Mouse (Mus musculus): ENCODE data around the gene Polr3f. TPM values are rescaled to one million over a fixed set of nuclear protein-coding genes. Genes with fewer than 3 reads are reported as not detected.

Gene Polr3f
- total RNA-seq (2022), result 10 to 100 TPM; 20.7 to 25.0 (median 23.7) TPM

DNA sequence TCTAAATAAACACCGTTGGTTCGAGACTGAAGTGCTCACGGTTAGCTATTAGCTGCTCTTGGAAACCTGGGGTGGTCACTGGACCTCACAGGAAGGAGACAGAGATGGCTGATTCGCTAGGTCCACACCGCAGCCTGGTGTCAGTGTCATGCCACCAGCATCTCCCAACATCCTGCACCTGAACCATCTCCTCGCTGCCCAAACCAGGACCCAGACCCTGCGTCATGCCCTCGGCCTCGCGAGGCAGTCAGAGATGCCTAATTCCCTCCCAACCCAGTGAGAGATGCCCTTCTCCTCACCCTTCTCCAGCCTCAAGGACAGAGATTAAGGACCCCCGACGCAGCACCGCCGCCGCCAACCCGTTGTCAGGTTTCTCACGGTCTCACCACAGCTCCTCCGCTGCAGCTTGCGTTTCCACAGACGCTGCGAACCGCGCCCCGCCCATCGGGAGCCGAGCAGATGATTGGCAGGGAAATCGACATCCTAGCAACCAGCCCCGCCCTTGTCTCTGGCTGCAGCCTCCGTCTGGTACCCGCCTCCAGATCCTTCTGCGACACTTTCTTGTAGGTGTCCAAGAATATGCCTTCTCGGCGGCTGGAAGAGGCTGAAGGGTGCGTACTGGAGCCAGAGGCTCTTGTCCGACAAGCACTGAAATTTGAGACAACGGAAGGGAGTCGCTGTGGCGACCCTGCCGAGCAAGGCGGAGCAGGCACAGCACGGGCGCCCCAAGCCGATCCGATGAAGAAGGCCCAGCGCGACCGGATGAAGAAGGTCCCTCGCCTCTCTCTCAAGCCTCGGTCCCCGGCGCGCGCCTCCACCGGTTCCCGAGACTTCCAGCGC, at the start of gene Polr3f, which contains the start of gene Dzank1:
Polr3f (plus strand) TSS at position 738 of the 840 bp plus-strand sequence.
Dzank1 (minus strand) TSS at position 434 of the 840 bp plus-strand sequence.
- DNase-seq (ENCODE audit: low spot score in 2 of 2), result peak; percentile 98

DNA sequence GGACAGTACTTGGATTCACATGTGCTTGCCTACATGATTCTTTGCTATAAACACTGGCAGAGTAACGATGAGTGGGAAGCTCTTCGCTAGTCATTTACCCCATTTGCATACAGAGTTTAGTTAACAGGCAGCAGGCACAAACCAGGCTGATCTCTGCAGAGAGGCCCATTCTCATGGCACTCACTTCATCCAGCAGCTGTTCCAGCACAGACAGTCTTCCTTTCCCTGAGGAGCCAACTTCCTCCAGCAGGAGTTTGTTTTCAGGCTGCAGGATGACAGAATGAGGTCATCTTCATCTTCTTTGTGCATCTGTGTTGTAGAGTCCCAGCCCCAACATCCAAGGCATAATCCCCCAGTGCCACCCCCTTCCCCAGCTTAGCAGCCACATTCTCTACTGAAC, 48.1 kb upstream of the Polr3f start:
- DNase-seq (ENCODE audit: low spot score in 2 of 2), result peak in 1 of 2 experiments; percentile 69

DNA sequence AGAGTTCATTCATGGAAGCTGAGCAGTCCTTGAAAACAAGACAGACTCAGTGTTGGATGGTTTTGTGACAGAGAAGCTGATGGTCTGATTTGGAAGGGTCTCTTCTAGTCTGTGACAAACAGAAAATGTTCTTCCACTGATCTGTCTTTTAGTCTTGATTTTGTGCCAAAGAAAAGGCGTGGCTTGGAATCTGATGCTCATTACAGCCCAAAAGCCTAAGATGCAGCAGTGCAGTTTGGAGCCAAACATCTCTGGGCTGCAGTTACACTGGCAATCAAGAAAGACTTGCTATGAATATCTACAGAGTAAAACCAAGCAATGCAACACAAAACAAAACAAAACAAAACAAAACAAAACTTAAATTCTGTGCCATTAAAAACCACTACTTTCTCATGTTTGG, 43.4 kb upstream of the Polr3f start:
- no peak for DNase-seq (ENCODE audit: low spot score in 2 of 2)

DNA sequence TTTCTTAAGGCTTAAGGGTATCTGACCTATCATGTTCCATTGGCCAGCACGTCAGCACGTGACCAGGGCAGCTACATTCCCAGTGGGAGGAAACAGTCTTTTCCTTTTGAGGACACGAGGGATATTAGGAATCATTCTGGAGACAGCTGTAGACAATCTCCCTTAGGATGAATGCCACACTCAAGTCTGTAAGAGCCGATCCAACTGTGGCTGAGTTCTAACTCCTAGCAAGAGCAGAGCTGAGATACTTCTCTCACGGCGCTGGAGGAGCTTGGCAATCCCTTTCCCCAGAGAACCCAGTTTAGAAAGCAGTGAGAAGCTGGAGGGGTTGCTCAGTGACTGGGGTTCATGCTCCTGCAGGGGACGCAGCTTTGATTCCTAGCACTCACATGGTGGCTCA, 42.1 kb upstream of the Polr3f start:
- no peak for DNase-seq (ENCODE audit: low spot score in 2 of 2)

DNA sequence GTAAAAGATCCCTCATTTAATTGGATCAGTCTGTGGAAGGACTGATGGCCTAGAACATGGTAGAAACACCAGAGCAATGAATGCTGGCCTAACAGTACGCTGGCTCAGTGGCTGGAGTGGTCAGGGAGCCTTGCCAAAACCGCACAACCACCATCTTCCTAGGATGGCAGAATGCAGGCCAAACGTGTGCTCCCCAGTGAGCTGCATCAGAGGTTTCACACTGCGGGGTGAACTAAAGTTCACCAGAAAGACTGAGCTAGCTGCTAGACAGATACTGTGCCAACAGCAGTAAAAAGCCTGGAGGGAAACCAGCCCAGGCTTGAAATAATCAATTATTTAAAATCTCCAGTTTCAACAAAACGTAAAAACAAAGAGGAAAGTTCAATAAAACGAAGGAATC, 40.0 kb upstream of the Polr3f start:
- no peak for DNase-seq (ENCODE audit: low spot score in 2 of 2)

DNA sequence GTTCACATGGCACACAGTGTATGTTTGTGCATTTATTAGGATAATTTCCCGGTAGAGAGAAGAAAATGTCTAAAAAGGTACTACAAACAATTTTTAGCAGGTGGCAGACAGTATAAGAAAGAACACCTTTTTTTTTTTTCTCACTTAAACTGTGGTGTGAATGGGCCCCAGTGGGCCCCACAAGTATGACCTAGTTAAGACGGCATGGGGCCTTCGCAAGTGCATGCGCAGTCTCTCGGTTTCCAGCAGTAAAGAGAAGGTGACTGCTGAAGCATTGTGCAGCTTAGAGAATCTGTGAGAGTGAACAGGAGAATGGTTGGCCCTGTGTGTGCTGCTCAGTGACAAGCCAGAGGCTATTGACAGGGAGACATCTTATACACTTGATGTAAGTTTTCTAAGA, 38.2 kb upstream of the Polr3f start:
- no peak for DNase-seq (ENCODE audit: low spot score in 2 of 2)

DNA sequence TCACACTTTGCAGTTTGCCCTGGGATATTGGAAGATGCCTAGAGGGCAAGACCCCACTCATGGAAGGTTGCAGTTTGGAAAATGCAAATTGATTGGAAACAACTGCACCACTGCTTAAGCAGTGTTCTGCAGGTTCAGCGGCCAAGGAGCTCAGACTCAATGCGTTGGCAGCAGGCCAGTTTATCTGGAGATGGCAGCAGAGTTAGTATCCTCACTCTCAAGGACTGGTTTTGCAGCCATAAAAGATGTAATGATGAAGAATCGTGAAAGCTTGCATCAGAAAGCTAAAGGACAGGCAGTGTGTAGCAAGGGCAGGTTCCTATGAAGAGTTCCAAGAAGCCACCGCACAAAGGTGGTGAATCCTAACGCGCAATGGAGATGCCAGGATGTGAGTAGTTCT, 25.4 kb upstream of the Polr3f start:
- no peak for DNase-seq (ENCODE audit: low spot score in 2 of 2)

DNA sequence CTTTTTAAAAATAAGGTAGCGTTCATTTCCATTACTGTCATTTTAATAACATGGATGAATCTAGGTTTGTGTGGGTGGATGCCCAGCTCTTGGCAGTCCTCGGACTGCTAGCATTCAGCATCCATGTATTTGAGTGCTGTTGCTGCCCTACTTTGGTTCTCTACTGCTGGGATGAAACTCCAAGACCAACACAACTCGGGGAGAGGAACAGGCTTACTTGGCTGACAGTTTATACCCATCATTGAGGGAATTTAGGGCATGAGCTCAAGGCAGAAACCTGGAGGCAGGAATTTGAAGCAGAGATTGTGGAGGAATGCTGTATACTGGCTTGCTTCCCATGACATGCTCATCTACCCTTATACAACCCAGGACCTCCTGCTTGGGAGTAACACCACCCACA, 12.9 kb upstream of the Polr3f start:
- DNase-seq (ENCODE audit: low spot score in 2 of 2), result no peak

DNA sequence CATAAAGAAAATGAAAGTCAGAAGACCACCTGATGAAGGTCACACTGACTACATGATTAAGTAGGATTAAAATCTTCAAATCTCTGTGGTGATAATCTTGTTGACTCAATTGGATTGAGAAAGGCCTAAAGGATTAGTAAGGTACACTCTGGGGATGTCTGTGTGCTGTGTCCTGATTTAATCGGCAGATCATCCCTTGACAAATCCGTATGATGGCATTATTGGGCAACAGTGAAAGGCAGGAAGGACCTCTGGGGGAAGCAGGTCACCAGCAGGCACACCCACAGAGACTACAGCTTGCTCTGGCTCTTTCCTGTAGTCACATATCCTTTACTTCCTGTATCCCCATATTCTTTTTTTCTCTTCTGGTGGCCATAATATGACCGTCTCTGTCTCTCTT, 7.7 kb upstream of the Polr3f start:
- no peak for DNase-seq (ENCODE audit: low spot score in 2 of 2)

DNA sequence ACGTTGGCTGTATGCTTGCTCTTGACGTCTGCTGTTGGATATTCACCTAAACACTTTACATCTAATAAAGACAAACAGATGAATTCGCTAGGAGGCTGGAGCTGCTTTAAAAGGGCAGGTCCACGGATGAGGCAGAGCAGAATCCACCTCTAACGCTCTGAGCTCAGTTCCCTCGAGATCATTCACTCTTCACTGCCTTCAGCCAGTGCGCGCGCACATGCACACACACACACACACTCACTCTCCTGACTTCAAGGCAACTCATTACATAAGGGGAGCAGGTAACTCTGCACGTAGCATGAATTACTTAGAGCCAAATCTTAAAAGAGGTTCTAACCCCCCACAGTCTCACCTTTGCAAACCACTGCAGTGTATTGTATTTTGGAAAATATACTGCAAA, 1.7 kb upstream of the Polr3f start:
- DNase-seq (ENCODE audit: low spot score in 2 of 2), result no peak

DNA sequence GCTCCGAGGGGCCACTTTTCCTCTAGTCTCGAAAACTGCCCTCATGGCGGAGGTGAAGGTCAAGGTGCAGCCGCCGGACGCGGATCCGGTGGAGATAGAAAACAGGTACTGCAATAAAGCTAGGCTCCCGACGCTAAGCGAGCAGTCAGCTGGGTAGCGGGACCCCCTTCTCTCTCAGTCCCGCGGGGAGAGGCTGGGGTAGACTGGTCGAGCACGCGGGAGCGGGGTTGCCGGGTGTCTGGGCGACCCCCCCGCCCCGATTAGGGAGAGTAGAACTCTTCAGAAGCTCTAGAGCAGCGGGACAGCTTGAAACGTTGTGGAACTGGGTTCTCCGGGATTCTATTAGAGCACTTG, 280 bp downstream of the Polr3f start:
- no peak for DNase-seq (ENCODE audit: low spot score in 2 of 2)

DNA sequence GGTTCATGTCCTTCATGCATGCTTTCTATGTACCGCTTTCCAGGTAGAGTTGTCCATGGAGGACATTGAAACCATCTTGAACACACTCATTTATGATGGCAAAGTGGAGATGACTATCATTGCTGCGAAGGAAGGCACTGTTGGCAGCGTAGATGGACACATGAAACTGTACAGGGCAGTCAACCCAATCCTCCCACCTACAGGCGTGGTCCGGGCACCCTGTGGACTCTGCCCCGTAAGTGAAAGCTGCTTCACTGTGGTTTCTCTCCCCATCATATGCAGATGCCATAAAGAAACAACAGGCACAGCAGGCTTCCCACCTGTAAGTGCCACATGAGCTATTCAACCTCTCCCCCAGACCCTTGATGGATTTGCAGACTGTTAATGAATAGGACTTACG, 9.6 kb downstream of the Polr3f start:
- DNase-seq (ENCODE audit: low spot score in 2 of 2), result no peak

DNA sequence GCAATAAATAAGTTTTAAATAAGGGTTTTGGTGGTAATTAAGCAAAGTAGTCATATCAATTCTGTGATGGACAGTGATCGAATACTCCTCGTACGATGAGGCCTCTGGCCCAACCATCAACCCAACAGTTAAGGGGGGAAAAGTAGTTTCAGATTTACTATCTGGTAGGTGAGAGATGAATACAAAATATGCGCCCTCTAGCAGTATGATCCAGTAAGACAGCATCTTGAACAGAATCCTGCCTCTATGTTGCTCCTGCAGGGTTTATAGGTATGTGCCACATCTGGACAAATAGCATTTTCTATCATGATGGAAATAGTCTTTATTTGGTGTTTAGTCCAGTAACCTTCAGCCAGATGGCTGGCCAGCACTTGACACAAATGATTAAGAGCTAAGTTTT, 13.7 kb downstream of the Polr3f start:
- no peak for DNase-seq (ENCODE audit: low spot score in 2 of 2)

DNA sequence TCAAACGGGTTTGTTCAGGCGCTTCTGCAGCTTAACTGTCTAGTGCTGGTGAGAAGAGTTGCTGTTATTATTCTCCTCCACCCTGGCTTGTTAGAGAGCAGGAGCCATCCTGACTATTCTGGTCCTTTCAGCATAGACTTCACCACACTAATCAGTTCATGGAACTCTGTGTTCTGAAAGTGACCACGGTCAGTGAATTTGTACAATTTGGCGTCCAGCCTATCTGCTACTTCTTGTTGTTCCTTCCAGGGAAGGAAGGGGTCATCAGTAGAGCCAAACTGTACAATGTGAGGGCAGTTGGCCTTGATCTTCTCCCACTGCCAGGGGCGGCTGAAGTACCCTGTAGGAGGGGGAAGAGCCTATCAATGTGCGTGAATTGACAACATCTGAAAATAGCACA, 16.2 kb downstream of the Polr3f start:
- DNase-seq (ENCODE audit: low spot score in 2 of 2), result no peak

DNA sequence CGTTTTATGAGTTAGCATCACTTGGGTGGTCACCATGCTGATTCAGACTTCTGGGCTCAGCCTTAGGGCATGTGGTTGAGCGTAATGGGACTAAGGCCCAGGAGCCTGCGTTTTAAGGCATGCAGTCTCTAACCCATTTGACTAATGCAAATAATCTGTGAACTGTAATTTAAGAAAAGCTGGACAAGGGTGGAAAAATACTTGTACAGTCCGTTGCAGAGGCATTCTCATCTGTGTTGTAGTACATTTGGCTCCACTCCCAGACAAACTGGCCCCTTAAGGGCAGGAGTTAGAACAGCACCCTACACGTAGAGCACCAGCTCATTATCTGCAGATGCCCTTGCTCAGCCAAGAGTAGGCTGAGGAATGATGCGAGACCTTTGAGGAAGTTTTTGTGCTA, 17.1 kb downstream of the Polr3f start:
- DNase-seq (ENCODE audit: low spot score in 2 of 2), result no peak

DNA sequence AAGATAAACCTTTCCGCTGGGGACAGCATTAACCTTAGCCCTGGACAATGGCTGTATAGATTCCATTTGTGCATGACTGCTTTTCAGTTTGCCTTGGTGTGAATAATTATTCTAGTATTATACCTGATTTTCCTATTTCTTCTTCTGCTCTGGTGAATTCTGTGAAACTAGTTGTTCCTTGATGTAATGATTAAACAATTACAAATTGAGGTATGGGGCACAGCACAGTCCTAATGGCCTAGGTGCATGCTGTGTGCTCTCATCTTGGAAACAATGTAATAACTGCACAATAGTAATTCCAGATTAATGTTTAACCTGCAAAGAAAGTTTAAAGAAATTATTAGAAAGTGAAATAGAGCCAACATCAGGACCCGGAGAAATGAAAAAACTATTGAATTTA, 17.5 kb downstream of the Polr3f start:
- DNase-seq (ENCODE audit: low spot score in 2 of 2), result no peak

DNA sequence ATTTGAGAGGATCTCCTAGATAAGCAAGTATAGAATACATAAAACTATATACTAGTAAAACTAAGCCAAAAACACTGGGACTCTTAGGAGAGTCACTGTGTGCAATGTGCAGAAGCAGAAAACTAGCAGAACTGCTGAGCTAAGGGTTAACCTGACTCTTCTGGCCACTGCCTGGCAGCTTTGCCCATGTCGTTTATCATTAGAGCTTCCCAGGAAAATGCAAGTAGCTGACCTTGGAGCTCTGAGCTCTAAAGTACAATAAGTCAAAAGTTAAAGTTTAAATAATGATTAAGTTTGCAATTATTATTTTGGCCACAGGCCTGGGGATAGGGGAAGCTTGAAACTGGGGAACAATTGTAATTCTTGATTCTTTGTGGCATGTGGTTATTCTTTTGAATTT, 18.0 kb downstream of the Polr3f start:
- no peak for DNase-seq (ENCODE audit: low spot score in 2 of 2)

DNA sequence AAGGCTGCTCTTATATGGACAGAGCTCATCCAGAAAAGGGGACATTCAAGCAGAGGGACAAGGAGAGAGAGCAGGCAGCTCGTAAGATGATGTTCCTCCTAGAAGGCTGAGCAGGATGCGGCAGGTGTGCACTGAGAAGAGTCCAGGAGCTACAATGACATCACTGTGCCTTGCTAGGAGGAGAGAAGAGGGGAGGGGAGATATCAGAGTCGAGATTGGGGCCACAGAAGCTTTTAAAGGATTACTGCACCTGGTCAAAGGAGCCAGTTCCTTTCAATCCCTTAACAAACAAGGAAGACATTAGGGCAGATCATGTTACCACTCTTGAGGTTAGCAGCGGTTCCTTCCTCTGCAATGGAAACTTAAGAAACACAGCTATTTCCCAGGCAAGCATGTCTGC, 20.0 kb downstream of the Polr3f start:
- no peak for DNase-seq (ENCODE audit: low spot score in 2 of 2)

DNA sequence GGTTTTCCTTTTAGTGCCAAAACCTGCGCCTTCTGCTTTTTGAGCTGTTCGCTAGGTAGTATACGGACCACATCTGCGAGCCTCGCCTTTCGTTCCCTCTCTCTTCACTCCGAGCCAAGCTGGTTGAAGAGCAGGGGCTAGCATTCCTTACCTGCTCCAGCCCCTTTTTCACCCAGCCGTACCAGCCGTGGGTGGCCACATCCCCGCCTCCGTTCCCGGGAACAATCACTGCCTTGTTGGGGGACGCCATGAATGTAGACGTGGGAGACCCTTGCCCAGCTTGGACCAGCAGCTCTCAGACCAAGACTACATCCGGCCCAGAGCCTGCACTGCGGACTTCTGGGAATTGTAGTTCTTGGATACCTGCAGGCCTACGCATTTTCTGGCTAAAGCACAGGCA, 23.0 kb downstream of the Polr3f start, which contains the start of gene Rbbp9:
Rbbp9 (minus strand) TSS at position 341 of the 400 bp plus-strand sequence.
- DNase-seq (ENCODE audit: low spot score in 2 of 2), result peak; percentile 60 to 65

DNA sequence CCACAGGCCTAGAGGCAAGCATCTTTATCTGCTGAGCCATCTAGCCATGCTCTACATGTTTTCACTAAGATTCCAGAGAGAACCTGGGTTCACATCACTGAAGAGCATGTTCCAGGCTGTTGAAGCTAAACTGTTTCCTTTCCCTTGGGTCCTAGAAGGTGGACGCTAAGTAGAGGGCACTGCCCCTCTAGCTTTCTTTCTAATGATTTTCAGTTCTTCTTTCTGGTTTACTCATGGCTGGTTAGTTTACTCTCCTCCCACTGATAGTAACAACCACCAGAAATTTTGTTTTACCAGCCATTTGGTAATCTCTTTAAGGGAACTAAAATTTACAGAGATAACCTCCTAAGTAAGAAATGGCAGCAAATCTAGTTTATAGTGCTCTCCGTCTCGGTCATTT, 26.4 kb downstream of the Polr3f start:
- DNase-seq (ENCODE audit: low spot score in 2 of 2), result no peak

DNA sequence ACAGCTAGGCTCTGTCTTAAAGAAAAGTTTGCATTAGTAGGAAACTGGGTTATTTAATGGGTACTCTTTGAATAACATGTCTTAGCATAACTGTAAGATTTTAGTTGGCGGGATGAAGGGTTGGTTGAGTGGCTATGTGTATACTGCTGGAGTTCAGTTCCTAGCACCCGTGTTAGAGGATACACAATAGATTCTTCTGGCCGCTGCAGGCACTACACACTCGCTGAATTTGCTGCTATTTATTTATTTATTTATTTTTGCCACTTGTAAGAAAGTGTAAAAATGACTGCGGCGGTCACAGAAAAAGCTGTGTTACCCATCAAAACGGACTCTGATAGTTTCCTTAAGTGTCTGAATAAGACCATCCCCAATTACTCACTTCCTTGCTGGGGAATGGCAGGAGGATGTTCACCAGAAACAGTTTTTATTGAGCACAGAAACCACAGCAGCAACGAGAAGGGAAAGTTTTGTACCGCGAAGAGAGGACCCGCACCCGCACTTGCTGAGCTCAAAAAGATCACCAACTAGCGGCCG, 27.8 kb downstream of the Polr3f start:
- no peak for DNase-seq (ENCODE audit: low spot score in 2 of 2)

DNA sequence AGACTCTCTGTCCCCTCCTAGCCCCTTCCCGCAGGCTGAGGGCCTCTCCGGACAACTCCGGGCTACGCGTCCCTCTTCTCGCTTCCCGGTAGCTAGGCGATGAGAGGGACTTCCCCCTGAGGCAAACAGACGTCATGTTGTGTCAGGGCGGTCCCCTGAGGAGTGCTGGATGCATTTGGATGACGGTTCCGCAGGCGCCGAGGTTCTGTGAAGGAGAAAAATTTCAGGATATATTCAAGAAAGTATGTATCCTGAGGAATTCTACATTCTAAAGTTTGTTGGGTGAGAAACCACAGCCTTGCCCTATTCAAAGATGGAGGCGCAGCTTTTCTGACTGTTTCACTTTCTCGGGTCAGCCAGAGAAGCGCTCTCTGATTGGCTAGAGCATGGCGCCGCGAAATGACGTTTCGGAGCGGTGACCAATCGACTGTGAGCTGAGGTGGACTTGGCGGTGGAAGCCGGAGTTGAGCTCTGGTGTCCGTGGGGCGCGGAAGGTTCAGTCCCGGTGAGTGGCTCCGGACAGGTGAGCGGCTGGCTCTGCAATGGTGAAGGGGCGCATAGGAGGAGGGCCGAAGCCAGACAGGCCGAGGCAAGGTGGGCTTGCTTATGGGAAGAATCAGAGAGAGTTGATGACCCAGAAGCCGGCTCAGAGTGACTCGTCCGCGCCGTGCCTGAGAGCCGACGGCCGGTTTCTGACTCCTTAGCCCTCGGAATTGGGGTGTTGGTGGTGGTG, 28.5 kb downstream of the Polr3f start, which contains the start of gene Sec23b:
Sec23b (plus strand) TSS at position 410 of the 733 bp plus-strand sequence.
- DNase-seq (ENCODE audit: low spot score in 2 of 2), result peak; percentile 94 to 95

Data from left cerebral cortex, adult 8-10 months (tissue).